Mouse (Mus musculus): ENCODE results near the gene Srcin1. TPM values are rescaled to one million over a fixed set of nuclear protein-coding genes. Genes with fewer than 3 reads are reported as not detected.

Srcin1 gene
- polyA plus RNA-seq, 1 experiment: not detected

- Histone ChIP-seq H3K4me1 (ENCODE audit: control insufficient read depth) (peaks cover 22% of the 10 kb centered on the region), H3K4me3 (replicated peaks) (no peak overlapping the region), H3K27me3 (ENCODE audit: control insufficient read depth) (peaks cover 94% of the 10 kb centered on the region), H3K9me3 (ENCODE audit: control insufficient read depth, low read length) (peaks cover 8% of the 10 kb centered on the region; the same call in 1 of the 2 replicates), H3K36me3 (ENCODE audit: control insufficient read depth) (no peaks in the 10 kb centered on the region)
- no peak for TF ChIP-seq GATA1 (IDR thresholded peaks at IDR 0.05; ENCODE audit: low read length)
- no peak for TF ChIP-seq TAL1 (IDR thresholded peaks at IDR 0.05; ENCODE audit: low read length)
These were observed 42.9 kb downstream of the Srcin1 start for GRCm38 (mm10) chr11:97532950-97533582.

DNA sequence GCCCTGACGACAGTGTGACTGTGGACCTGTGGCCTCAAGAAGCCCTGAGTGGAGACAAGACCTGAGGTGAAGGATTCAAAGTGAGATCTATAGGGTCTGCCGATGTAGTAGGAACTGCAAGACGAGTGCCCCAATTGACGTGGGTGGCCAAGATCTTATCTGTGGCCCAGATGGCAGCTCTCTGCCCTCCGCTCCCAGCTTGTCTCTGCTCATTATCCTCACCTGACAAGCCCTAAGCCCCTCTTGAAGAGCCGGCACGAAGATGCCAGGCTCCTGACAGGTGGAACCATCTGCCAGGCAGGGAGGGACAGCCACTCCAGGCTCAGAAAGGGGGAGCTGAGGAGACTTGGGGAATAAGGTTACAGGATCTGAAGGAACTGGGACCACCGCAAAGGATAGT is 43.6 kb downstream of the Srcin1 start:
- TF ChIP-seq GATA1 (IDR thresholded peaks at IDR 0.05; ENCODE audit: low read length) (peak; percentile 21; the same call in 1 of the 2 replicates), TAL1 (IDR thresholded peaks at IDR 0.05; ENCODE audit: low read length) (no peak)
- Histone ChIP-seq H3K9me3 (ENCODE audit: control insufficient read depth, low read length) (peaks cover 8% of the 10 kb centered on the region; the same call in 1 of the 2 replicates), H3K4me1 (ENCODE audit: control insufficient read depth) (peaks cover 22% of the 10 kb centered on the region), H3K27me3 (ENCODE audit: control insufficient read depth) (peaks cover 89% of the 10 kb centered on the region), H3K36me3 (ENCODE audit: control insufficient read depth) (no peaks in the 10 kb centered on the region), H3K4me3 (replicated peaks) (peak overlapping the region; percentile 65)

GRCm38 (mm10) chr11:97531381-97532260 is 44.4 kb downstream of the Srcin1 start:
- TF ChIP-seq GATA1 (IDR thresholded peaks at IDR 0.05; ENCODE audit: low read length): no peak
- TF ChIP-seq TAL1 (IDR thresholded peaks at IDR 0.05; ENCODE audit: low read length): no peak
- peak overlapping the region; percentile 65 for H3K4me3 ChIP-seq (replicated peaks)
- peaks cover 83% of the 10 kb centered on the region for H3K27me3 ChIP-seq (ENCODE audit: control insufficient read depth)
- no peaks in the 10 kb centered on the region for H3K36me3 ChIP-seq (ENCODE audit: control insufficient read depth)
- peaks cover 22% of the 10 kb centered on the region for H3K4me1 ChIP-seq (ENCODE audit: control insufficient read depth)
- peaks cover 8% of the 10 kb centered on the region; the same call in 1 of the 2 replicates for H3K9me3 ChIP-seq (ENCODE audit: control insufficient read depth, low read length)

- peaks cover 82% of the 10 kb centered on the region for H3K27me3 ChIP-seq (ENCODE audit: control insufficient read depth)
These were observed 45.0 kb downstream of the Srcin1 start for GRCm38 (mm10) chr11:97530961-97531360.

DNA sequence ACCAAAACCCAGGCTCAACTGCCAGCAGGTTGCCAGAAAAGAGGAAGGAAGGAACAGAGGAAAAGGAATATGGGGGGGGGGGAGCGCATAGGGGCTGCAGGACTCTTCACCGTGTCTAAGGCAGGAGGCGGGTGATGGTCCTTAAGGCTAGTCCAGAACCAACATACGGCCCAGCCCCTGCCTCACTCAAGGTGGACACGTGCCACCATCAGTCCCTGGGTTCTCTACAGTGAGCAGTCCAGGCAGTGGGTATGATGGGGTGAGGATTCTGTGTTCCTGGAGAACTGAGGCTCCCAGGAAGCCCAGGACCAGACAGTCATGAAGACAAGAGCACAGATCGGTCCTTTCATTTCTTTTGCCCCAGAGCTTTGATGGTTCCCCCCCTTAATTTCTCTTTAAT is 45.9 kb downstream of the Srcin1 start:
- peaks cover 77% of the 10 kb centered on the region for H3K27me3 ChIP-seq (ENCODE audit: control insufficient read depth)
- peaks cover 5% of the 10 kb centered on the region; the same call in 1 of the 2 replicates for H3K9me3 ChIP-seq (ENCODE audit: control insufficient read depth, low read length)
- H3K36me3 ChIP-seq (ENCODE audit: control insufficient read depth): no peaks in the 10 kb centered on the region
- no peak for TF ChIP-seq GATA1 (IDR thresholded peaks at IDR 0.05; ENCODE audit: low read length)
- TF ChIP-seq TAL1 (IDR thresholded peaks at IDR 0.05; ENCODE audit: low read length): no peak
- peaks cover 22% of the 10 kb centered on the region for H3K4me1 ChIP-seq (ENCODE audit: control insufficient read depth)
- H3K4me3 ChIP-seq (replicated peaks): no peak overlapping the region

More at GRCm38 (mm10) chr11:97530961-97531360, 45.0 kb downstream of the Srcin1 start:
- Histone ChIP-seq H3K4me1 (ENCODE audit: control insufficient read depth) (peaks cover 22% of the 10 kb centered on the region), H3K9me3 (ENCODE audit: control insufficient read depth, low read length) (peaks cover 6% of the 10 kb centered on the region; the same call in 1 of the 2 replicates), H3K4me3 (replicated peaks) (no peak overlapping the region), H3K36me3 (ENCODE audit: control insufficient read depth) (no peaks in the 10 kb centered on the region)
- TF ChIP-seq GATA1 (IDR thresholded peaks at IDR 0.05; ENCODE audit: low read length) (no peak), TAL1 (IDR thresholded peaks at IDR 0.05; ENCODE audit: low read length) (no peak)

DNA sequence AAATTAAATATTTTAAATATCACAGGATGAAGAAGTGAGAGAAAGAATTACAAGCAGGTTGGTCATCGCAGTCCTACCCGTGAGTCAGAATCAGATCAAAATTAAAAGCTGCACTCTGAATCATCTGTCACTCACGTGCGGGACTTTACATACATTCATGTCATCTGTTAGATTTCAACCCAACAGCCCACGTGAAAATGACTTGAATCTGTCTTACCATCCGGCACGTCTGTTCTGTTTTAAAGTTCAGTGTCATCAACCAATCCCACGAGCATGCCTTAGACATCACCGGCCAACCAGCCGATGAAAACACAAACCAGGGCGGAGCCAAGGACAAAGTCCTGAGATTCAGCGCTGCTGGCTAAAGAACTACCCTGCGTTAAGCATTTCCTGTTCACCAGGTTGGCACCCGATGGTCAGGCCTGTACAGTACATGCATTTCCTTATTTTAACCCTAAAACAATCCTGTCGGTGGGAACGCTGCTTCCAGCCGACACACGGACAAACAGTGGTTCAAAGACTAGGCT is 47.6 kb downstream of the Srcin1 start:
- TF ChIP-seq GATA1 (IDR thresholded peaks at IDR 0.05; ENCODE audit: low read length) (no peak), TAL1 (IDR thresholded peaks at IDR 0.05; ENCODE audit: low read length) (no peak)
- Histone ChIP-seq H3K4me3 (replicated peaks) (no peak overlapping the region), H3K4me1 (ENCODE audit: control insufficient read depth) (peaks cover 20% of the 10 kb centered on the region), H3K9me3 (ENCODE audit: control insufficient read depth, low read length) (no peaks in the 10 kb centered on the region), H3K36me3 (ENCODE audit: control insufficient read depth) (no peaks in the 10 kb centered on the region), H3K27me3 (ENCODE audit: control insufficient read depth) (peaks cover 70% of the 10 kb centered on the region)

DNA sequence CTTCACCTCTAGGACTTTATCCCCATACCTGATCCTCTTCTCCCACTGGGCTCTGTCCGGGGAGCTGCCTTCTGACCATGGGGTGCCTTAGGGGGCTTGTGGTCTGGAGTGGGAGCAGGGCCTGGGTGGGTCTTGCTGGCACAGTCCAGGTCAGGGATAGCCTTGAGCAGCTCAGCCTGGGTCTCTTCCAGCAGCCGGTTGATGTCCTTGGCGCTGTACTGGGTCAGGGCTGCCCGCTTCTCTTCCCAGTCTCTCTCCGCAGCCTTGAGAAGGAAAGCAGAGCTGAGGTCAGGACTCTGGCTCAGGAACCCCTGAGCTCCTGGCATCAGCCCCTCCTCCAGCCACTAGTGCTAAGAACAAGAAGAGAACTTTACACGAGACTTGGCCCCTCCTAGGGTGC is 50.7 kb downstream of the Srcin1 start:
- H3K36me3 ChIP-seq (ENCODE audit: control insufficient read depth): no peaks in the 10 kb centered on the region
- TF ChIP-seq GATA1 (IDR thresholded peaks at IDR 0.05; ENCODE audit: low read length) (no peak), TAL1 (IDR thresholded peaks at IDR 0.05; ENCODE audit: low read length) (no peak)
- no peaks in the 10 kb centered on the region for H3K9me3 ChIP-seq (ENCODE audit: control insufficient read depth, low read length)
- H3K4me1 ChIP-seq (ENCODE audit: control insufficient read depth): no peaks in the 10 kb centered on the region
- peaks cover 49% of the 10 kb centered on the region for H3K27me3 ChIP-seq (ENCODE audit: control insufficient read depth)
- H3K4me3 ChIP-seq (replicated peaks): no peak overlapping the region

GRCm38 (mm10) chr11:97524306-97524705 is 51.7 kb downstream of the Srcin1 start:
- Histone ChIP-seq H3K4me1 (ENCODE audit: control insufficient read depth) (no peaks in the 10 kb centered on the region), H3K9me3 (ENCODE audit: control insufficient read depth, low read length) (no peaks in the 10 kb centered on the region), H3K36me3 (ENCODE audit: control insufficient read depth) (no peaks in the 10 kb centered on the region), H3K27me3 (ENCODE audit: control insufficient read depth) (peaks cover 41% of the 10 kb centered on the region), H3K4me3 (replicated peaks) (no peak overlapping the region)
- TF ChIP-seq TAL1 (IDR thresholded peaks at IDR 0.05; ENCODE audit: low read length): no peak
- no peak for TF ChIP-seq GATA1 (IDR thresholded peaks at IDR 0.05; ENCODE audit: low read length)

DNA sequence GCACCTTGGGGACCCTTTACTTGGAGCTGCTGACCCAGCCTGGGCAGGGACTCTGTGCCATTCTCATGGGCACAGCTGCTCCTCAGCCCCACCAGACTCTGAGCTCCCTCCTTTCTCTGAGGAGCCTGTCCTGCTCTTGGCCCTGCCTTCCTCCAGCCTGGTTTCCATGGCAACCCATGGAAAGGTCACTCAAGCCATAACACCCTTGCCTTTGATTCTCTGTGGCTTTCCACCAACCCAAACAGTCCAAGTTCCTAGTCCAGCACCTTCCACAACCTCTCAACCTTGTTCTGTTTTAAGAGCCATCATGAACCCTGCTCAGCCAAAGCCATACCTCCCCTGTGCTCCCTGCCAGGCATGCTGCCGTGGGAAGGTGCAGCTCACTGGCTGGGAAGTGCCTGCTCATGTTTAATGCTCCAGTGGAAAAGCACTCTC is 52.1 kb downstream of the Srcin1 start:
- Histone ChIP-seq H3K27me3 (ENCODE audit: control insufficient read depth) (peaks cover 37% of the 10 kb centered on the region), H3K9me3 (ENCODE audit: control insufficient read depth, low read length) (no peaks in the 10 kb centered on the region), H3K4me1 (ENCODE audit: control insufficient read depth) (no peaks in the 10 kb centered on the region), H3K36me3 (ENCODE audit: control insufficient read depth) (no peaks in the 10 kb centered on the region), H3K4me3 (replicated peaks) (no peak overlapping the region)
- no peak for TF ChIP-seq TAL1 (IDR thresholded peaks at IDR 0.05; ENCODE audit: low read length)
- no peak for TF ChIP-seq GATA1 (IDR thresholded peaks at IDR 0.05; ENCODE audit: low read length)

Measured in erythroblast, embryonic 14.5 days (primary cell).